Mouse (Mus musculus): ENCODE data around the gene Faap20.

Gene Faap20

DNA sequence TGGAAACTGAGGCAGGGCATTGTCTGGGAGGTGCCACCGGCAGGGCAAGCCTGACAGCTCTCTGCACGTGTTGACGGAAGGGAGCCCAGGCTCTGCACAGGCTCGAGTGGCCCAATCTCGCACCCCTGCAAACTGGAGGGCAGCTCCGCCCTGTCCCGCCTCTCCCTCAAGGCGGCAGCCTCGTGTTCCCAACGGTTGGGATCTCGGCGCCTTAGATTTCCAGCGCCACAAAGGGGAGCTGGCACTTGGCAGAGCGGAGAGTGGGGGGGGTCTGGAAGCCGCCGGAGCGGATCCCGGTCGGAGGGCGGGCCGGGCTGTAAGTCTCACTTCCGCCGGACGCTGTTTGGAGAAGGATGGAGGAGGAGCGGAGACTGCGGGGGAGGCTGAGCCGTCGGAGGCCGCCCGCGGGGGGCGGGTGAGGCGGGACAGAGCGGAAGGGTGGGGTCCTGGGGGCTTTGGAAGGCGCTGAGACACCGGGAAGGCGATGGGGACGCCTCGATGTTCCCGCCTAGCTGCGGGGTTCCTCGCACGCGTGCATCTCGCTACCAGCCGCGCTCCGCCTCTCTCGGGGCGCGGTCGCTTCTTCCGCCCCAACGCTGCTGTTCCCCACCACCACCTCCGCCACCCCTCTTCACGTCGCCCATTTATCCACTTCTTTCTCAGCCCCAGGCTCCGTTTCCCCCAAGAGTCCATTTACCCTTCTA, at the start of gene Faap20:
Gene Faap20, plus strand, starts transcription at position 155 of the 704 bp plus-strand sequence.
- DNase-seq (ENCODE audit: inconsistent age in 2 of 2, low spot score in 1 of 2), result peak; percentile 92 to 97

GRCm38 (mm10) chr4:155200861-155201390, 48.7 kb upstream of the Faap20 start:
- peak in 1 of 2 experiments; percentile 62 for DNase-seq (ENCODE audit: inconsistent age in 2 of 2, low spot score in 1 of 2)

DNA sequence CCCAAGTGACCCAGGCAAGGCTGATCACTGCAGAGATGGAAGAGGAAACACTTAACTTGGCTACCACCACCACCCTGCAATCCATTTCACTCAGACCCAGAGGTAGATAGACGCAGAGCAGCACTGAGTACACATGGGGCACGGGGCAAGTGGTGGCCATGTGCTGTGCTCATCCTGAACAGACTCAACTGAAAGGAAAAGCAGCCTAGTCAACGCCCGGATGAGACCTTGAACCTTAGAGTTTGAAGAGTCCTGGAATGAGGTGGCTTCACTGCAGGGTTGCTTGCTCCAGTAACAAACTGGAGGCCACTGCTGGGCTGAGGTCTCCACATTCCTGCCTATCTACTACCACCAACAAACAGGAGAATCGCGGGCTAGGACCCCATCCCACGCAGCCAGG, 47.8 kb upstream of the Faap20 start:
- DNase-seq (ENCODE audit: inconsistent age in 2 of 2, low spot score in 1 of 2), result peak in 1 of 2 experiments; percentile 70

GRCm38 (mm10) chr4:155205919-155206318, 43.7 kb upstream of the Faap20 start:
- DNase-seq (ENCODE audit: inconsistent age in 2 of 2, low spot score in 1 of 2), result no peak

DNA sequence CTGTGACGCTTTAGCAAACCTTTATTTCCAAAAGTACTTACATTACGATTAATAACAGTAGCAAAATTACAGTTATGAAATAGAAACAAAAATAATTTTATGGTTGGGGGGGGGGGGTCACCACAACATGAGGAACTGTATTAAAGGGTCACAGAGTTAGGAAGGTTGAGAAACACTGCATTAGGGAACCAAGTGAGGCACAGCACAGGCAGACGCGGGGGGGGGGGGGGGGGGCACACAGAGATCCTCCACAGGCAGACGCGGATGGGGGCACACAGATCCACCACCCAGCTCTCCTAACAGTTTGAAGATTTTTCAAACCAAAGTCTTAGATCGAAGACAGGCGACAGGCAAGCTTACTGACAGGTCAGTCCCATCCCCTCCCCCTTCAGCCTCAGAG, 43.1 kb upstream of the Faap20 start:
- no peak for DNase-seq (ENCODE audit: inconsistent age in 2 of 2, low spot score in 1 of 2)

DNA sequence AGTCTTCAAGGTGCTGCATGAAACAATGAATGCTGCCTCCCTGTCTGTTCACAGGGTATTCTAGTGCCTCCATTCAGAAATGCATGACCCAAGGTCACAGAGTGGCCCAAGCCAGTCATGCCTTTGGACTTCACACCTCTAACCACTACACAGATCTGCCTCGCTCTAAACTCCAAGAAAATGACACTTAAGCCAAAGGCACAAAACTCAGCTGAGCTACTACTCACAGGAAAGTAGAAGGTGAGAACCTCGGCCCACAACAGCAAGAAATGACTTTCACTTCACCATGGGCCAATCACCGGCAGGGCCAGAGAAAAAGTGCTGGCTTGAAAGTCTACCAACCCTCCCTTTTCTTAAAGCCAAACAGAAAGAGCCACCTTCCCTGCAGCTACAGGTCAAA, 41.8 kb upstream of the Faap20 start:
- DNase-seq (ENCODE audit: inconsistent age in 2 of 2, low spot score in 1 of 2), result peak in 1 of 2 experiments; percentile 61

GRCm38 (mm10) chr4:155208613-155209012, 41.0 kb upstream of the Faap20 start:
- DNase-seq (ENCODE audit: inconsistent age in 2 of 2, low spot score in 1 of 2), result no peak

- no peak for DNase-seq (ENCODE audit: inconsistent age in 2 of 2, low spot score in 1 of 2)
These were observed 40.5 kb upstream of the Faap20 start for GRCm38 (mm10) chr4:155209079-155209478.

- DNase-seq (ENCODE audit: inconsistent age in 2 of 2, low spot score in 1 of 2), result no peak
These were observed 40.1 kb upstream of the Faap20 start for GRCm38 (mm10) chr4:155209494-155209893.

DNA sequence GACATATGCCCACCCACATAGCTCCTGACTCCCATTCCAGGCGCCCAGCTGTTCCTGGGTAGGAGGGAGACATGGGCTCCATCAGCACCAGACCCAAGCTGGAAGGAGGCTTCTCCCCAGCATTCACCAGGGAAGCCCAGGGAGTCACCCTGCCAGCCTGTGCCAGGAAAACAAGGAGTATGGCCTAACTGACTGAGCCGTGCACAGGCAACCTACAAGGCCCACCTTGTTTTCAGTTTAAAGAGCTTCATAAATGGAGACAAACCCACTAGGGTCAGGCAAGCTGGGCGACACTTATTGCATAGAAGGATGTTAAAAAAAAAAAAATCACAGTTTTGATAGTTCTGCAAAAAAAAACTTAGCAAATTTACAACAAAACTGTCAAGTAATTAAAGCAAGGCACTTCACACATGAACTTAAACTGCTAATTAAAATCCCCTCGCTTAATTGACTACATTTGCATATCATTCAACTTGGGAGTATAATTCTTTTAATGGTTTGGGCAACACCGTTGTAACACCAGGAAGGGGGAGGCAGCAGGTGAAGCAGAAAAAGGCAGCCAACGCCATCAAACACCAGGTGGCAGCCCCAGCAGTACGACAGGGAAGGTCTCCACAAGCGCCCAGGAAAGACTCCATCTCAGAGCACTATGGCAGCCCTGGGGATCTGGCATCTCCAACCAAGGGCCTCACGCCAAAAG, 36.4 kb upstream of the Faap20 start:
- DNase-seq (ENCODE audit: inconsistent age in 2 of 2, low spot score in 1 of 2), result no peak

GRCm38 (mm10) chr4:155213752-155214054, 35.9 kb upstream of the Faap20 start:
- DNase-seq (ENCODE audit: inconsistent age in 2 of 2, low spot score in 1 of 2), result no peak

DNA sequence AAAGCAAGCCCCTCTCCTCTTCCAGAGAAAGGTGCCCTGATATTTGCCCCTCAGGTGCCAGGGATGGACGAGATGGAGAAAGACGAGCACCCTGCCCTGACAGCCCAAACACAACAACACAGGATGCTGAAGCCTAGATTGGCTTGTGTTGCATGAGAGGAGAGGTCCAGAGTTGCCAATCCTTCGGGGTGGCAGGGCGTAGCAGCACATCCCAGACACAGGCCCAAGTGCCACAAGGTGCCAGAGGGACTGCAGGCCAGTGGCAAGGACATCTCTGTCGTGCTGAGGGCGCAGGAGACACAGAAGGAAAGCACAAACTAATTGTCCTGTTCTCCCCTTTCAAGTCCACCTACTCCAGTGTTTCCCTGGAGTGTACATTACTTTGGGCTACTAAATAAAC, 35.4 kb upstream of the Faap20 start:
- no peak for DNase-seq (ENCODE audit: inconsistent age in 2 of 2, low spot score in 1 of 2)

- no peak for DNase-seq (ENCODE audit: inconsistent age in 2 of 2, low spot score in 1 of 2)
These were observed 34.8 kb upstream of the Faap20 start for GRCm38 (mm10) chr4:155214793-155215192.

DNA sequence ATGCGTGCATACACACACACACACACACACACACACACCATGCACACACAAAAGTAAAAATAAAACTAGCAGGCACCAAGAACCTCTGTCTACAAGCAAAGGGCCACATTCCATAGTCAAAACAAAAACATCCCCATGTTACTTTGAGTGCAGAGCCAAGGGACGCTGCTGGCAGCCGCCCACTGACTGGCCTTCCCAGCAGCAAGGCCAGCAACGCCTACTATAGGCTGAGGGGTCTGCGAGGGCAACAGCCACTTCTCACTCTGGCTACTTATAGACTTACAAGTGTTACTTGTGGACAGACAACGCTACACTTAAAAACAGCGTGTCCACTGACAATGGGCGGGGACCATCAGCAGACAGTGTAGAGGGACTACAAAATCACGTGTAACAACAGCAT, 34.4 kb upstream of the Faap20 start:
- peak in 1 of 2 experiments; percentile 71 for DNase-seq (ENCODE audit: inconsistent age in 2 of 2, low spot score in 1 of 2)

- peak in 1 of 2 experiments; percentile 93 for DNase-seq (ENCODE audit: inconsistent age in 2 of 2, low spot score in 1 of 2)
These were observed 33.6 kb upstream of the Faap20 start for GRCm38 (mm10) chr4:155215773-155216630.

DNA sequence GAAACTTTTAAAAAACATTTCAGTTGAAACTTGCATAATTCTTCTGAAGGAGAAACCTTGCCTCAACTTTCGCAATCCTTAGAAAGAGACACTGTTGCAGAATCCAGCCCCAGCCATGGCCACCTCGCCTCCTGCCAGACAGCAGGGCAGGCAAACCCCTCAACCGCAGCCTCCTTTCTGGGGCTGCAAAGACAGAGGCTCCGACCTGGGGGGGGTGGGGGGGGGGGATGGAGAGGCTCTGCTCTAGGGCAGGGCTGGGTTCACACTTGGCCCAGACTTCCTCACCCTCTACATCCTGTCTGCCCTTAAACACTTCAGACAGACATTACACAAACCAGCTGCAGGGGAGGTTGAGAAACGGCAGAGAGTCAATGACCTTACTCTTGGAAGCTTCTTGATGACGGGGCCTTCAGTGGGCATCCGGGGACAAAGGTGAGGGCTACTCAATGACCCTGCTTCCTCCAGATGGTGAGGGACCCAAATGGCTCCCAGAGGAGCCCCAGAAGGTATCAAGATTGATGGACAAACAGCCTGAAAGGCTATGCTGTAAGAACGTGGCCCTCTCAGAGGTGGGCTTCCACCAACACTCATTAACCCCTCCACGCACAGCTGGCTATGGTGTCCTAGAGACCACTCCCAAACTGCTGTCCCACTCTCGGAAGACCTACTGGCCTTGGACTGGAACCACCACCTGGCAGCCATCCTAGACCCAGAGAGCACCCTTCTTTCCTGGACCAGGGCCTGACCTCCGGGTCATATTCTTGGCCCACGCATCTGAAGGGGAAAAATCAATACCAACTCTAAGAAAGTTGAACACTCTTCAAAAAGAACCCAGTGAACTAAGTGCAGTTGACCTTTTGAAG, 32.1 kb upstream of the Faap20 start:
- DNase-seq (ENCODE audit: inconsistent age in 2 of 2, low spot score in 1 of 2), result peak in 1 of 2 experiments; percentile 91

- DNase-seq (ENCODE audit: inconsistent age in 2 of 2, low spot score in 1 of 2), result no peak
These were observed 31.4 kb upstream of the Faap20 start for GRCm38 (mm10) chr4:155218104-155218732.

DNA sequence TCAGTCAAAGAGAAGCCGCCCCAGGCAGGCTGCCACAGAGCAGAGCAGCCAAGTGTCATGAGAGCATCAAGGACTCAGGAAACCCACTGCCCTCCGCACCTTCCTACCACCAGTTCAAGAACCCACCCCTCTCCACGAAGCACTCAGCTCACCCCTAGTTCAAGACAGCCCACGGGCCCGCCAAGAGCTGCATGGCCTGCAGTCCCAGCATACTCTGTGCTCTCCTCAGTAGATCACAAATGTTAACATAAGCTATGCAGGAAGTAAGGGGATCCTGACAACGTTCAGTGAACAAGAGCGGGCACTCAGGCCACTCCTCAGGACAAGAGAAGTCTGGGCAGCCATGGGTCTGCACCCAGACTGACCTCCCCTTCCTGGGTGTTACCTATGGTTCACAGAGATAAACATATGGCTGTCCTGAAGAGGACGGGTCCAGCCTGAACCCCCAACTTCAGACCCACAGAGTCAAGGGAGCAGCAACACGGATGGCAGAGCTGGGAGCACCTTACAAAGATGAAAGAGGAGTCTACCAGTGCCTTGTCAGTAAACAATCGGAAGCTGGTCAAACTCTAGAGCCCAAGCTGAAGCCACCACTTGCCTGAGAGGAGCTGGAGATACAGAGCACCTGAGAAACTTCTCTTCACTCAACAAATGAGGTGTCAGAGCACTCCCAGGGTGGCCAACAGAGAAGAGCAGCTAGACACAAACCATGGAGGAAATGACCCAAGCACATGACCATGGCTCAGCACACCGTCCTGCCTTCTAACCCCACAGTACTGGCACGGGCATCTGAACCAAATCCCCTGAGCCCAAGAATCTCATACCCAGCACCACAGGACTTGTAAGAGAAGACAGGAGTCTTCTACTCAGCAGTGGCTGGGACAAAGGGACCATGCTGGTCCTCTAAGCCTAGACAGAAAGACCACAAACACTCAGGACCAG, 30.1 kb upstream of the Faap20 start:
- peak in 1 of 2 experiments; percentile 78 for DNase-seq (ENCODE audit: inconsistent age in 2 of 2, low spot score in 1 of 2)
